Mouse (Mus musculus): ENCODE data around the gene Cacnb1. TPM values are rescaled to one million over a fixed set of nuclear protein-coding genes. Genes with fewer than 3 reads are reported as not detected.

Gene Cacnb1
- polyA plus RNA-seq, 1 experiment from 2014 or later: 21.3 TPM

- H3K36me3 ChIP-seq: peaks cover 61% of the 10 kb centered on the region
- H3K9ac ChIP-seq: no peak overlapping the region
- H3K4me2 ChIP-seq (replicated peaks): no peak overlapping the region
- H3K4me1 ChIP-seq: peaks cover 11% of the 10 kb centered on the region
- no peak overlapping the region for H3K4me3 ChIP-seq (replicated peaks)
- H3K9me3 ChIP-seq (replicated peaks): no peaks in the 10 kb centered on the region
- H3K27me3 ChIP-seq: no peaks in the 10 kb centered on the region
- WGBS: 67% methylated on average over 11 of the region's 11 CpGs
- H3K27ac ChIP-seq (replicated peaks): no peak overlapping the region
- no peak for ATAC-seq (ENCODE audit: insufficient number of reproducible peaks, low FRiP score, low TSS enrichment, low read depth)
These were observed 14.7 kb downstream of the Cacnb1 start for GRCm38 (mm10) chr11:98008087-98008486.

DNA sequence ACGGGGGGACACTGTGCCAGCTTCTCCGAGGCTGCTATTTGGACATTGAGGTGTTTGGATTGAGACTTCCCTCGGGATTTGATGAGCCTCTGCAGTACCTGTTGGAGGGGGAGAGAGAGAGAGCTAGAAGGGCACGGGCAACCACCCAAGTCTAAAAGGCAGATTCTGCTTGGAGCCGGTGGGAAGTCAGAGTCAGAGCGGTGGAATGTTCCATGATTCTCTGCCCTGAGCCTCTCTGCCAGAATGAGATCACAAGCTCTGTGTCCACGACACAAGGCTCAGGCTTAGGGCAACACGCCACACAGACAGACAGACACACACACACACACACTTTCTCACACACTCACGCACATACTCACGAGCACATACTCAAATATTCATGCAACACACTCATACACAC lies 17.1 kb downstream of the Cacnb1 start:
- Histone ChIP-seq H3K36me3 (peaks cover 54% of the 10 kb centered on the region), H3K4me1 (peaks cover 24% of the 10 kb centered on the region), H3K27ac (replicated peaks) (no peak overlapping the region), H3K27me3 (peaks cover 4% of the 10 kb centered on the region; the same call in 1 of the 2 replicates), H3K4me2 (replicated peaks) (no peak overlapping the region), H3K4me3 (replicated peaks) (no peak overlapping the region), H3K9ac (no peak overlapping the region), H3K9me3 (replicated peaks) (no peaks in the 10 kb centered on the region)
- no peak for ATAC-seq (ENCODE audit: insufficient number of reproducible peaks, low FRiP score, low TSS enrichment, low read depth)
- 82% methylated on average over 10 of the region's 10 CpGs for WGBS

DNA sequence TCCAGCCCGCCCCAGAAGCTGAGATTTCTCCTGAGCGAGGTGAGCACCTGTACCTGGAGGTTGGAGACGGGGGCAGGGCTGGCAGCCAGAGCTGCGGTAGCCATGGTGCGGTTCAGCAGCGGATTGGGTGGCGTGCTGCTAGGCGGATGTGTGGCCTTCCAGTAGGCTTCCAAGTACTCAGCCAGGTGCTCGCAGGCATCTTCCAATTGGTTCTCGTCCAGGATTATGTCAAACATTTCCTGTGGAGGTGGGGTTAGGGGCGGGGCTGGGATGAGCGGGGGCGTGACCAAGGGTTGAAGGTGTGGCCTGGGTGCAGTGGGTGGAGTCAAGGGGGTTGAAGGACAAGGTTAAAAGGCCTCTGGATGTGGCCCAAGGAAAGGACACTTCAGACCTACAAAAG lies 17.8 kb downstream of the Cacnb1 start:
- Histone ChIP-seq H3K4me2 (replicated peaks) (no peak overlapping the region), H3K9ac (no peak overlapping the region), H3K4me3 (replicated peaks) (no peak overlapping the region), H3K4me1 (peaks cover 24% of the 10 kb centered on the region), H3K9me3 (replicated peaks) (no peaks in the 10 kb centered on the region), H3K27ac (replicated peaks) (no peak overlapping the region), H3K27me3 (peaks cover 4% of the 10 kb centered on the region; the same call in 1 of the 2 replicates), H3K36me3 (peaks cover 49% of the 10 kb centered on the region)
- ATAC-seq (ENCODE audit: insufficient number of reproducible peaks, low FRiP score, low TSS enrichment, low read depth): no peak
- 50% methylated on average over 13 of the region's 13 CpGs for WGBS

- ATAC-seq (ENCODE audit: insufficient number of reproducible peaks, low FRiP score, low TSS enrichment, low read depth): no peak
- Histone ChIP-seq H3K9me3 (replicated peaks) (no peaks in the 10 kb centered on the region), H3K27me3 (peaks cover 4% of the 10 kb centered on the region; the same call in 1 of the 2 replicates), H3K36me3 (peaks cover 40% of the 10 kb centered on the region), H3K27ac (replicated peaks) (0 out of 2 replicates have a peak overlapping the region, but pooled peaks have one; percentile 4), H3K4me2 (replicated peaks) (no peak overlapping the region), H3K4me1 (peaks cover 33% of the 10 kb centered on the region), H3K4me3 (replicated peaks) (no peak overlapping the region), H3K9ac (no peak overlapping the region)
- WGBS: 54% methylated on average over 8 of the region's 8 CpGs
These were observed 18.7 kb downstream of the Cacnb1 start for GRCm38 (mm10) chr11:98004161-98004560.

DNA sequence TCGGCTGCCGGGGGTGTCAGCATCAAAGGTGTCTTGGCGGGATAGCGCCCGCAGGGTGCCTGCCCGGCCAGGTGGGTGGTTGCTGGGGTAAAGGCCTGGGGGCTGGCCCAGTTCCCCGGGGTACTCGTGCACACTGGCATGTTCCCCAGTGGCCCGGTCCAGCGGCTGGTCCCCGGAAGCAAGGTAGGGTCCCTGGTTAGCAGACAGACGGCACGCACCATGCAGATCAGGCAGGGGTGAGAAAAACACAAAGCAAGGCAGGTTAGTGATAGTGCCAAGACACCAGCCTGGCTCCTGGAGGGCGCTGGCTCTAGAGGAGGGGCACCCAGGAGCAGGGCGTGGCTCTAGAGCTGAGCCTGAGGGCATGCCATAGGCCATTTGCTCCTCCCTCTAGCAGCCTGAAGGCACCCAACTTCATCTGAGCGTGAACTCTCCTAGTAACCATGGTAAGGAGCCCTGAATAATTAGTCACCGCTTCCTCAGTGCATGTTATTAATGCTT lies 19.6 kb downstream of the Cacnb1 start:
- H3K9me3 ChIP-seq (replicated peaks): no peaks in the 10 kb centered on the region
- H3K36me3 ChIP-seq: peaks cover 31% of the 10 kb centered on the region; the same call in 1 of the 2 replicates
- WGBS: 49% methylated on average over 17 of the region's 17 CpGs
- H3K4me1 ChIP-seq: peaks cover 38% of the 10 kb centered on the region
- no peak overlapping the region for H3K4me3 ChIP-seq (replicated peaks)
- no peak overlapping the region for H3K9ac ChIP-seq
- ATAC-seq (ENCODE audit: insufficient number of reproducible peaks, low FRiP score, low TSS enrichment, low read depth): no peak
- no peak overlapping the region for H3K27ac ChIP-seq (replicated peaks)
- H3K4me2 ChIP-seq (replicated peaks): peak overlapping the region; percentile 13; the same call in 1 of the 2 replicates
- peaks cover 4% of the 10 kb centered on the region; the same call in 1 of the 2 replicates for H3K27me3 ChIP-seq

GRCm38 (mm10) chr11:98002627-98003026 lies 20.2 kb downstream of the Cacnb1 start:
- no peak overlapping the region for H3K4me3 ChIP-seq (replicated peaks)
- peak overlapping the region; percentile 13; the same call in 1 of the 2 replicates for H3K4me2 ChIP-seq (replicated peaks)
- 20% methylated on average over 12 of the region's 12 CpGs for WGBS
- no peak overlapping the region for H3K9ac ChIP-seq
- no peak overlapping the region for H3K27ac ChIP-seq (replicated peaks)
- H3K9me3 ChIP-seq (replicated peaks): no peaks in the 10 kb centered on the region
- H3K36me3 ChIP-seq: peaks cover 25% of the 10 kb centered on the region; the same call in 1 of the 2 replicates
- no peak for ATAC-seq (ENCODE audit: insufficient number of reproducible peaks, low FRiP score, low TSS enrichment, low read depth)
- H3K27me3 ChIP-seq: peaks cover 4% of the 10 kb centered on the region; the same call in 1 of the 2 replicates
- peaks cover 38% of the 10 kb centered on the region for H3K4me1 ChIP-seq

GRCm38 (mm10) chr11:98001986-98002385 lies 20.8 kb downstream of the Cacnb1 start:
- ATAC-seq (ENCODE audit: insufficient number of reproducible peaks, low FRiP score, low TSS enrichment, low read depth): no peak
- WGBS: 56% methylated on average over 6 of the region's 6 CpGs
- H3K9ac ChIP-seq: no peak overlapping the region
- peaks cover 38% of the 10 kb centered on the region for H3K4me1 ChIP-seq
- no peak overlapping the region for H3K4me2 ChIP-seq (replicated peaks)
- H3K36me3 ChIP-seq: peaks cover 22% of the 10 kb centered on the region; the same call in 1 of the 2 replicates
- peaks cover 4% of the 10 kb centered on the region; the same call in 1 of the 2 replicates for H3K27me3 ChIP-seq
- no peak overlapping the region for H3K4me3 ChIP-seq (replicated peaks)
- H3K9me3 ChIP-seq (replicated peaks): no peaks in the 10 kb centered on the region
- H3K27ac ChIP-seq (replicated peaks): no peak overlapping the region

- no peak overlapping the region for H3K4me2 ChIP-seq (replicated peaks)
- peaks cover 38% of the 10 kb centered on the region for H3K4me1 ChIP-seq
- ATAC-seq (ENCODE audit: insufficient number of reproducible peaks, low FRiP score, low TSS enrichment, low read depth): no peak
- peaks cover 4% of the 10 kb centered on the region; the same call in 1 of the 2 replicates for H3K27me3 ChIP-seq
- 40% methylated on average over 11 of the region's 11 CpGs for WGBS
- H3K36me3 ChIP-seq: peaks cover 18% of the 10 kb centered on the region; the same call in 1 of the 2 replicates
- no peak overlapping the region for H3K9ac ChIP-seq
- no peak overlapping the region for H3K4me3 ChIP-seq (replicated peaks)
- H3K9me3 ChIP-seq (replicated peaks): no peaks in the 10 kb centered on the region
- no peak overlapping the region for H3K27ac ChIP-seq (replicated peaks)
These were observed 21.4 kb downstream of the Cacnb1 start for GRCm38 (mm10) chr11:98001351-98001824.

DNA sequence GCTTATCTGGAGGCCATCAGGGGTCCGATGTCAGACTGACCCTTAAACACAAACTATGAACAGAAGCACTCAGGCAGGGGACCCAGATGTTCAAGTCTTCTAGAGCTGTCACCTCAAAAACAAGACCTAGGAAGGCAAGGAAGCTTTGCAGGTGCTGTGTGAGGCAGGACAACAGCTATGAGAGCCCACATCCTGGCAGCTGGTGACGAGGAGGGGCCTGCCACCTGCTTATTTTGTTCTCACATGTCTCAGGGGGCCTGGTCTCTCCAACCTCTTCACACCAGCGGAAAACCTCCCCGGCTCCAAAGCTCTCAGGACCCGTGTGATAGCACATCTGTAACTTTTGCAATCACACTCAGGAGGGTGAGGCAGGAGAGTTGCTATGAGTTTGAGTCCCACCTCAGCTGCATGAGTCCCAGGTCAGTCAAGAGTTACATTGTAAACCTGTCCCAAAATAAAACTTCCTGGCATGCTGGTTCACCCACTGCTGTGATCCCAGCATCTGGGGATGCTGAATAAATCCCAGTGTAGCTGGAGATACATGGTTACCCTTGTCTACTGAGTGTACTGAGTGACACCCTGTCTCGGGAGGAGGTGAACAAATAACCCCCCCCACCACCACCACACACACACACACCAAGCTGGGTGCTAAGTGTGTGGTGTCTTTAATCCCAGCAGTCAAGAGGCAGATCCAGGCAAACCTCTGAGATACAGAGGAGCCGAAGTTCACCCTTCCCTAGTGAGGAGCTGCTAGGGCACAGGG lies 22.3 kb downstream of the Cacnb1 start:
- Histone ChIP-seq H3K4me2 (replicated peaks) (no peak overlapping the region), H3K36me3 (peaks cover 17% of the 10 kb centered on the region; the same call in 1 of the 2 replicates), H3K9me3 (replicated peaks) (no peaks in the 10 kb centered on the region), H3K27ac (replicated peaks) (no peak overlapping the region), H3K27me3 (peaks cover 4% of the 10 kb centered on the region; the same call in 1 of the 2 replicates), H3K9ac (no peak overlapping the region), H3K4me1 (peaks cover 42% of the 10 kb centered on the region), H3K4me3 (replicated peaks) (no peak overlapping the region)
- 43% methylated on average over 7 of the region's 7 CpGs for WGBS
- no peak for ATAC-seq (ENCODE audit: insufficient number of reproducible peaks, low FRiP score, low TSS enrichment, low read depth)

GRCm38 (mm10) chr11:97999748-98000147 lies 23.1 kb downstream of the Cacnb1 start:
- H3K4me3 ChIP-seq (replicated peaks): no peak overlapping the region
- H3K9me3 ChIP-seq (replicated peaks): no peaks in the 10 kb centered on the region
- no peak overlapping the region for H3K4me2 ChIP-seq (replicated peaks)
- H3K36me3 ChIP-seq: peaks cover 9% of the 10 kb centered on the region; the same call in 1 of the 2 replicates
- no peak overlapping the region for H3K27ac ChIP-seq (replicated peaks)
- ATAC-seq (ENCODE audit: insufficient number of reproducible peaks, low FRiP score, low TSS enrichment, low read depth): no peak
- peaks cover 4% of the 10 kb centered on the region; the same call in 1 of the 2 replicates for H3K27me3 ChIP-seq
- 60% methylated on average over 5 of the region's 5 CpGs for WGBS
- H3K4me1 ChIP-seq: peaks cover 51% of the 10 kb centered on the region
- no peak overlapping the region for H3K9ac ChIP-seq

DNA sequence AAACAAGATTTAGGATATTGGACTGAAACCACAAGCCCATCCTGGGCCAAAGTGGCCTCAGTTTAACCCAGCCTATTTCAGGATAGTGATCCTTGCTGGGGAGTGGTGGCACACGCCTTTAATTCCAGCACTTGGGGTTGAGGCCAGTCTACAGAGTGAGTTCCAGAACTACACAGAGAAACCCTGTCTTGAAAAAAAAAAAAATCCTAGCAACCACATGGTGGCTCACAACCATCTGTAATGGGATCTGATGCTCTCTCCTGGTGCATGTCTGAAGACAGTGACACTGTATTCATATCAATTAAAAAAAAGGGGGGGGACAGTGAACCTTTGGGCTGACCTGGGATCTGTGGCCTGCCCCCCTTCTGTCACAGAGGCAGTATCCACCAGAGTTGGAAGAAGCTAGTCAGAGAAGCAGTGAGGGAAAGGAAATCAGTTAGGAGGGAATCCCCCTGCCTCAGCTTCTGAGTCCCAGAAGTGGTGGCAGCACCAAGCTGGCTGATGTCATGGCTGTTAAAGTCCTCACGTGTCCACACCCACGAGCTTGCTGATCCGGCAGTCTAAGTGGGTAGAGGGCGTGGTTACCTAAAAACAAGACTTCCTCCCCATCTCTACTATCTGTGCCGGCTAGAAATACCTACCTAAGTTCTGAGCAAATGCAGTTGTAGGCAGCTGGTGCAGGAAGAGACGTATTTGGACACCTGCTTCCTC lies 23.8 kb downstream of the Cacnb1 start:
- WGBS: 42% methylated on average over 7 of the region's 7 CpGs
- no peak overlapping the region for H3K9ac ChIP-seq
- no peak for ATAC-seq (ENCODE audit: insufficient number of reproducible peaks, low FRiP score, low TSS enrichment, low read depth)
- H3K4me1 ChIP-seq: peaks cover 54% of the 10 kb centered on the region
- no peaks in the 10 kb centered on the region for H3K9me3 ChIP-seq (replicated peaks)
- no peak overlapping the region for H3K4me2 ChIP-seq (replicated peaks)
- peaks cover 4% of the 10 kb centered on the region; the same call in 1 of the 2 replicates for H3K27me3 ChIP-seq
- H3K4me3 ChIP-seq (replicated peaks): no peak overlapping the region
- H3K36me3 ChIP-seq: 0 out of 2 replicates have a peak, but pooled peaks cover 3% of the 10 kb centered on the region
- H3K27ac ChIP-seq (replicated peaks): no peak overlapping the region
